Mouse (Mus musculus): ENCODE results near the gene Cth. TPM values are rescaled to one million over a fixed set of nuclear protein-coding genes. Genes with fewer than 3 reads are reported as not detected.

Cth gene
- total RNA-seq, 2 experiments from 2014 or later: 3.5 to 3.7 TPM

Other genes with a start within 250 kb of the Cth start
- gene Ankrd13c, start 22.2 kb upstream of the Cth start, total RNA-seq (2021): 10 to 100 TPM; 75.1 to 79.6 TPM
- 100 to 1,000 TPM; 209 to 210 TPM for gene Srsf11, start 111.6 kb upstream of the Cth start, total RNA-seq (2021)
- gene Lrrc40, start 111.6 kb upstream of the Cth start, total RNA-seq (2021): 10 to 100 TPM; 38.3 to 46.9 TPM

Data from left cerebral cortex, postnatal 4 days (tissue).